Mouse (Mus musculus): ENCODE measurements at regions not wholly inside any gene's neighbourhood (a gene's known extent, or its start where the extent isn't known, plus 50 kb on each side); places are given as distances from the start of the nearest gene placed in this dataset.

DNA sequence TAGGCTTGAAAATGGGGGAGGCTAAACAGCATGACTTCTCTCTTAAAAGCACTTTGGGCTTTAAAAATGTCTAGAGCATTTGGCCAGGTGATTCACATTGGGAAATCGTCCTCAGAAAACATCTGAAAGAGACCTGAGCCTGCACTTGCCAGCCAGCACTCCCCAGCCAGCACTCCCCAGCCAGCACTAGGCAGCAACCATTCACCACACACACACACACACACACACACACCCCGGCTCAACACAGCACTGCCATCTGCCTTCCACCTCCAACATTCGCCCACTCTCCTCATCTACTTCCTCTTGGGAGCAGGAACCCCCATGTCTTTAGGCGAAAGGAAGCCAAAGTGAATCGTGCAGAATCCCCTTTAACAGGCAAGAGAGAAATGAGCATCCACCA lies 85.4 kb downstream of the Atp23 start:
- Histone ChIP-seq H3K27ac (no peak overlapping the region), H3K4me3 (no peak overlapping the region), H3K36me3 (no peaks in the 10 kb centered on the region), H3K4me2 (replicated peaks) (no peak overlapping the region), H3K9me3 (no peaks in the 10 kb centered on the region), H3K4me1 (no peaks in the 10 kb centered on the region), H3K9ac (no peak overlapping the region), H3K27me3 (replicated peaks) (no peaks in the 10 kb centered on the region)
- ATAC-seq (ENCODE audit: low FRiP score, low read depth): no peak
- WGBS: 89% methylated on average over 5 of the region's 5 CpGs

DNA sequence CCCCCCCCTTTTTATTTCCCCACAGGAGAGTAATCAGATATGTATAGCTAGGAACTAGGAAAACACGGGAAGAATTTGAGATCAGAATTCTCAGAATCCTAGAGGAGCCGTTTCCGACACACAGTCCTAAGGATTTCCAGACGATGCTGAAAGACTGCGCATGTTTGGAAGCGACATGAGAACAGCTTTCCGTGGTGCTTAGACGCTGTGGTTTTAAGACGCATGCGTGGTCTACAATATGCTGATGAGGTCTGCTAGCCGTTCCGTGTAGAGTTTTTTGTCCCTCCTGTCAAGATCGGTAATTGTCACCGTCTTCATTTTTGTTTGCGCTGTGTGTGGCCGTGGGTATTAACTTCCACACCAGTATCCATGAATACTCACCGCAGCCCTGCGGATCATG lies 86.2 kb downstream of the Atp23 start:
- Histone ChIP-seq H3K4me1 (no peaks in the 10 kb centered on the region), H3K9me3 (no peaks in the 10 kb centered on the region), H3K4me2 (replicated peaks) (no peak overlapping the region), H3K4me3 (no peak overlapping the region), H3K36me3 (no peaks in the 10 kb centered on the region), H3K9ac (no peak overlapping the region), H3K27ac (no peak overlapping the region), H3K27me3 (replicated peaks) (no peaks in the 10 kb centered on the region)
- no peak for ATAC-seq (ENCODE audit: low FRiP score, low read depth)
- WGBS: 94% methylated on average over 18 of the region's 18 CpGs

GRCm38 (mm10) chr10:126813051-126813593 lies 88.0 kb downstream of the Atp23 start:
- H3K27me3 ChIP-seq (replicated peaks): no peaks in the 10 kb centered on the region
- ATAC-seq (ENCODE audit: low FRiP score, low read depth): no peak
- no peak overlapping the region for H3K27ac ChIP-seq
- no peaks in the 10 kb centered on the region for H3K4me1 ChIP-seq
- H3K4me2 ChIP-seq (replicated peaks): no peak overlapping the region
- H3K36me3 ChIP-seq: no peaks in the 10 kb centered on the region
- H3K9ac ChIP-seq: no peak overlapping the region
- no peak overlapping the region for H3K4me3 ChIP-seq
- 87% methylated on average over 6 of the region's 6 CpGs for WGBS
- H3K9me3 ChIP-seq: no peaks in the 10 kb centered on the region

DNA sequence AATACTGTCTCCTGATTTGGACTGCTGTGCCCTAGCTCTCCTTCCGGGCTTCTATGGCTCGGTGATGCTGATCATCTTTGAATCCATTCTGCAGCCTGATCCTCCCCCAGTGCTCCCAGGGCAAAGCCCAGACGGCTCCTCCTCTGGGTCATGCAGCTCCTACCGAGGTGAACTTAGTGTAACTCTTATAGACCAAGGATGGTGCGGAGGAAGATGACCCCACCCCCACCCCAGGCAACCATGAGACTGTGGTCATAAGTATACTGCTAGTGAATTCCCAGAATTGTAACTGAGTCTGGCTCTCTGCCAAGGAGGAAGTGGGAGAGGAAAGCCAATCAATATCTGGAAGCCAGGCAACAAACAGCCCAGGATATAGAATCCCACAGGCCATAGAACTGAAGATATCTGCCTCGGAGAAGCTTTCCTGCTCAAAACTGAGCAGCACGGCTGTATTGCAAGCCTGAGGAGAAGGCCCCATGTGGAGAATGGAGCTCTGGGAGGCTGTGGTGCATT lies 88.9 kb downstream of the Atp23 start:
- Histone ChIP-seq H3K9ac (no peak overlapping the region), H3K27ac (no peak overlapping the region), H3K36me3 (no peaks in the 10 kb centered on the region), H3K4me1 (no peaks in the 10 kb centered on the region), H3K4me2 (replicated peaks) (no peak overlapping the region), H3K4me3 (no peak overlapping the region), H3K9me3 (no peaks in the 10 kb centered on the region), H3K27me3 (replicated peaks) (no peaks in the 10 kb centered on the region)
- no peak for ATAC-seq (ENCODE audit: low FRiP score, low read depth)
- WGBS: 79% methylated on average over 7 of the region's 7 CpGs

GRCm38 (mm10) chr10:126810346-126811095 lies 90.6 kb downstream of the Atp23 start:
- Histone ChIP-seq H3K4me2 (replicated peaks) (no peak overlapping the region), H3K9me3 (no peaks in the 10 kb centered on the region), H3K36me3 (no peaks in the 10 kb centered on the region), H3K27ac (no peak overlapping the region), H3K27me3 (replicated peaks) (no peaks in the 10 kb centered on the region), H3K9ac (no peak overlapping the region), H3K4me3 (no peak overlapping the region), H3K4me1 (no peaks in the 10 kb centered on the region)
- 77% methylated on average over 11 of the region's 11 CpGs for WGBS
- ATAC-seq (ENCODE audit: low FRiP score, low read depth): no peak

- Histone ChIP-seq H3K9ac (0 out of 2 replicates have a peak overlapping the region, but pooled peaks have one; percentile 21), H3K4me1 (no peaks in the 10 kb centered on the region), H3K4me2 (replicated peaks) (peak overlapping the region; percentile 46), H3K9me3 (no peaks in the 10 kb centered on the region), H3K27ac (no peak overlapping the region), H3K27me3 (replicated peaks) (no peaks in the 10 kb centered on the region), H3K36me3 (no peaks in the 10 kb centered on the region), H3K4me3 (0 out of 2 replicates have a peak overlapping the region, but pooled peaks have one; percentile 11)
- peak; percentile 27; the same call in 1 of the 2 replicates for ATAC-seq (ENCODE audit: low FRiP score, low read depth)
- 46% methylated on average over 17 of the region's 17 CpGs for WGBS
These were observed 91.6 kb downstream of the Atp23 start for GRCm38 (mm10) chr10:126809587-126809986.

- Histone ChIP-seq H3K36me3 (no peaks in the 10 kb centered on the region), H3K9me3 (no peaks in the 10 kb centered on the region), H3K27me3 (replicated peaks) (no peaks in the 10 kb centered on the region), H3K9ac (no peak overlapping the region), H3K4me3 (no peak overlapping the region), H3K4me2 (replicated peaks) (no peak overlapping the region), H3K27ac (no peak overlapping the region), H3K4me1 (no peaks in the 10 kb centered on the region)
- WGBS: 92% methylated on average over 4 of the region's 4 CpGs
- ATAC-seq (ENCODE audit: low FRiP score, low read depth): no peak
These were observed 94.3 kb downstream of the Atp23 start for GRCm38 (mm10) chr10:126806881-126807280.

DNA sequence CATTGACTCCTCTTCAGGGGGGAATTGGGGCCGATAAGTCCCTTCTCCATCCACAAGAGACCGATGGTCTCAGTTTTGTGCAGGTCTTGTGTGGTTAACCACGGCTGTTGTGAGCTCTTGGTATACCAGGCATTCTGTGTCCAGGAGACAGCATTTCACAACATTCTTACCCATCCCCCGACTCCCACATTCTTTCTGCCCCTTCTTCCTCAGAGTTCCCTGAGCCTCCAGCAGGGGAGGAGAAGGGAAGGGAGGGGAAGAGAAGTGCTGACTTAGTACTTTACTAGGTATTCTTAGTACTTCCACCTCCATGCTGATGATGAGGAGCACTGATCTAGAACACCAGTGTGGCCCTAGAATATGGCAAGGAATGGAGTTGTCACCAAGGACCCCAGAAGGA lies 98.4 kb downstream of the Atp23 start:
- Histone ChIP-seq H3K36me3 (no peaks in the 10 kb centered on the region), H3K4me3 (no peak overlapping the region), H3K4me1 (no peaks in the 10 kb centered on the region), H3K27me3 (replicated peaks) (no peaks in the 10 kb centered on the region), H3K4me2 (replicated peaks) (no peak overlapping the region), H3K9ac (no peak overlapping the region), H3K9me3 (no peaks in the 10 kb centered on the region), H3K27ac (no peak overlapping the region)
- WGBS: 82% methylated on average over 4 of the region's 4 CpGs
- ATAC-seq (ENCODE audit: low FRiP score, low read depth): no peak

DNA sequence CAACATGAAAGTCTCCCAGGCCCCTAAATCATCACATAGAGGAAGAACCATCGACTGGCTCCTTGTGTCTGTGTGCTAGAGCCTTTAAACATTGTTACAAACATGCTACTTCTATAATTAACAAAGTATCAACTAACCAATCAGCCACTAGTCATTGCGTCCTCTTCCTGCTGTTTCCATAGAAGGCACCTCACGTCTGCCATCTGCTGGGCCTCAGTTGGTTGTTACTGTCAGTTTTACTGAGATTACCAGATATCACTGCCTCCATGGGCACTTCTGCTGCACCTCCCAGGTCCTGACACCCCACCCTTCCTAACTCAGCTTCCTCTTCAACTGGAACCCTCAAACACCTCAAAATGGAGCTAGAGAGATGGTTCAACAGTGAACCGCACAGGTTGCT lies 101.8 kb downstream of the Atp23 start:
- no peak overlapping the region for H3K4me2 ChIP-seq (replicated peaks)
- no peak overlapping the region for H3K27ac ChIP-seq
- H3K9ac ChIP-seq: no peak overlapping the region
- no peaks in the 10 kb centered on the region for H3K27me3 ChIP-seq (replicated peaks)
- H3K4me3 ChIP-seq: no peak overlapping the region
- no peak for ATAC-seq (ENCODE audit: low FRiP score, low read depth)
- 61% methylated on average over 4 of the region's 4 CpGs for whole genome bisulfite sequencing
- no peaks in the 10 kb centered on the region for H3K9me3 ChIP-seq
- H3K4me1 ChIP-seq: no peaks in the 10 kb centered on the region
- no peaks in the 10 kb centered on the region for H3K36me3 ChIP-seq

DNA sequence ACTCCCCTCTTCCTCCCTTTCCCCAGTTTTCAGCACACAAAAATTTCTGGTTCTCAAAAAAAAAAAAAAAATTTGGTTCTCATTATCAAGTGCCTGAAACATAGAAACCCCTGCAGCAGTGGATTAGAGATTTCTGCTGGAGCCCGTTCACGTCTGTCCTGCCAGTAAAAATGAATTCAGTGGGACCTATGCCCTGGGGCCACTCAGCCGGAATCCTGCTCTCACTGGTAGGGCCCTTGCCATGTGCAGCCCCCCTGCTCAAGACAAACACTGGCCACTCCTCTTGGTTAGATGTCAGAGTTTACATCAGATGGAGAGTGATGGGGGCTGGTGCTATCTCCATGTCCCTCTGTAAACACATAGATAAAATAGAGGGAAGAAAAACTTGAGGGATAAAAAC lies 108.0 kb downstream of the Atp23 start:
- Histone ChIP-seq H3K4me1 (no peaks in the 10 kb centered on the region), H3K4me2 (replicated peaks) (no peak overlapping the region), H3K27ac (no peak overlapping the region), H3K27me3 (replicated peaks) (no peaks in the 10 kb centered on the region), H3K9me3 (no peaks in the 10 kb centered on the region), H3K36me3 (no peaks in the 10 kb centered on the region), H3K4me3 (no peak overlapping the region), H3K9ac (no peak overlapping the region)
- whole genome bisulfite sequencing: 60% methylated on average over 3 of the region's 3 CpGs
- no peak for ATAC-seq (ENCODE audit: low FRiP score, low read depth)

DNA sequence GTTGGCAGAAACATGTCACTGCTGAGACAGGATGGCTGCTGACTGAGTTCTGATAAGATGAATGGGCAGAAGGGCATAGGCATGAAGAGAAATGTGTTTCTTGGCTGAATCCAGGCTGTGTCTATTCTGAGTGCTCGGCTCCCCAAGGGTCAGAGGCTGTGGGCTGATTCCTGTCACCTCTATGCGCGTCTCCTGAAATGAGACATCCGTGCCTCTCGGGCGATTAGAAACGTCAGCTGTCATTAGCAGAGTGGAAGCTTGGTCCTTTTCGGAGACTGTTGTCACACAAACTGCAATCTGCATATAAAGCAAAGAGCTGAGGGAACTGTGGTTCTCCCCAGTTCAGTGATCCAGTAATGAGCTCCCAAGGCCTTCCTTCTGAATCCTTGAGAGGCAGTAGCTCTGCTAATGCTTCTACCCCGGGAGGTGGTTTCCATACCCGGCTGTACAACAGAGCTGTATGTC lies 108.8 kb downstream of the Atp23 start:
- no peaks in the 10 kb centered on the region for H3K27me3 ChIP-seq (replicated peaks)
- H3K9me3 ChIP-seq: no peaks in the 10 kb centered on the region
- no peak for ATAC-seq (ENCODE audit: low FRiP score, low read depth)
- 72% methylated on average over 10 of the region's 10 CpGs for WGBS
- H3K36me3 ChIP-seq: no peaks in the 10 kb centered on the region
- H3K4me3 ChIP-seq: no peak overlapping the region
- no peaks in the 10 kb centered on the region for H3K4me1 ChIP-seq
- no peak overlapping the region for H3K4me2 ChIP-seq (replicated peaks)
- H3K27ac ChIP-seq: no peak overlapping the region
- H3K9ac ChIP-seq: no peak overlapping the region

- Histone ChIP-seq H3K27me3 (replicated peaks) (no peaks in the 10 kb centered on the region), H3K4me2 (replicated peaks) (no peak overlapping the region), H3K27ac (no peak overlapping the region), H3K9me3 (no peaks in the 10 kb centered on the region), H3K36me3 (no peaks in the 10 kb centered on the region), H3K4me1 (no peaks in the 10 kb centered on the region), H3K9ac (no peak overlapping the region), H3K4me3 (no peak overlapping the region)
- peak; percentile 44 for ATAC-seq (ENCODE audit: low FRiP score, low read depth)
- 75% methylated on average over 5 of the region's 5 CpGs for WGBS
These were observed 112.9 kb downstream of the Atp23 start for GRCm38 (mm10) chr10:126788277-126788676.

DNA sequence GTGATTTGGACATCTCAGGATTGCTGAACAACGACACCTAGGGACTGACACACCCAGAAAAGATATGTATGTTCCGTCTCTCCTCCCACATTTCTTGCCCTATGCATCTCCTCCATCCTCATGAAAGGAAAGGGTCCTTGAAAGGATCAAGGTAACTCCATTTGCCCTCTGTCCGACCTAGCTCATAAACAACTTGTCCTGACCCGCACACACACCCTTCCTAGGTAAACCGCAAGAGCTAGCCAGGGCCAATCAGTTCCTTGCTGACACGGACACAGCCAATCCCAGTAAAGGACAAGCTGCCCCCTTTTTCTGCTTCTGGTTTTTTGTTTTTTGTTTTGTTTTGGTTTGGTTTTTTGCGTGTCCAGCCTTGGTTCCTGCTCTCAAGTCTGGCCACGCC lies 118.0 kb downstream of the Atp23 start:
- H3K4me1 ChIP-seq: no peaks in the 10 kb centered on the region
- H3K4me2 ChIP-seq (replicated peaks): no peak overlapping the region
- H3K36me3 ChIP-seq: no peaks in the 10 kb centered on the region
- ATAC-seq (ENCODE audit: low FRiP score, low read depth): no peak
- no peaks in the 10 kb centered on the region for H3K27me3 ChIP-seq (replicated peaks)
- no peaks in the 10 kb centered on the region for H3K9me3 ChIP-seq
- no peak overlapping the region for H3K4me3 ChIP-seq
- WGBS: 90% methylated on average over 8 of the region's 8 CpGs
- H3K9ac ChIP-seq: no peak overlapping the region
- no peak overlapping the region for H3K27ac ChIP-seq

Measured in neural tube, embryonic 12.5 days (tissue).